Mouse (Mus musculus) B cell, adult 62 days (primary cell): Measurements from ENCODE around the gene Ppp1r26. TPM values are rescaled to one million over a fixed set of nuclear protein-coding genes. Genes with fewer than 3 reads are reported as not detected.

Experiments used
- total RNA-seq: library from RNA; stranded (reverse); gene quantifications from 4 replicates; pipeline ENCODE4 v1.2.4, GENCODE M21; 2023

The Ppp1r26 gene
- 0.09 TPM in 1 of 4 replicates, not detected in the others for total RNA-seq

GRCm38 (mm10) chr2:28446515-28447314 lies at the start of gene Ppp1r26:
Gene Ppp1r26, plus strand, starts transcription at chr2:28446800.

DNA sequence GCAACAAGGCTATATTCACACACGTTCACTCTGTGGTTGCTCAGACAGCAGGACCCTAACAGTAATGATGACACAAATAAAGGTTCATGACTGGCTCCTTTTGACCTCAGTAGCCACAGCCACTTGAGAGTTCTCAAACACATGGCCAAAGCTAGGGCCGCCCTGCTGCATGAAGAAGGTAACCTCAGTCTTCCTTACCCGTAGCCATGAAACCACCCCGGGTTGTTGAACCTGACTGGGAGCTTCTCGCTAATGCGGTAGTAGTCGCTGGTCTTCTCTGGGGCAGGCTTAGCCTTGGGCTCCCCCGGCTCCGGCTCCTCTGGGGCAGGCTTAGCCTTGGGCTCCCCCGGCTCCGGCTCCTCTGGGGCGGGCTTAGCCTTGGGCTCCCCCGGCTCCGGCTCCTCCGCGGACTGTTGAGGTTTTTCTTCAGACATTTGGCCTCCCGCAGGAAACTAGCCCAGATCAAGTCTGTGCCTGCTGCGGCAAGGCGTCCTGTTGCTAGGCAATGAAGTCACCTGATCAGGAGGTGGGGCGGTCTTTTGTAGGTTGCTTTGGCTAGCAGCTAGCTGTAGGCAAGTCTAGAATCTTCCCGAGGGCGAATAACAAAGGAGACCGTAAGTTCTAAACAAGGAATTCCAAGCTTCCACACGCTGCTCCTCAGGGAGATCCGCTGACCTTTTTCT lies 19.4 kb downstream of the Ppp1r26 start, which contains the start of gene 1700007K13Rik:
Gene 1700007K13Rik, minus strand, starts transcription at position 497 of the 683 bp plus-strand sequence.

GRCm38 (mm10) chr2:28467860-28468485 lies 21.4 kb downstream of the Ppp1r26 start, which contains the start of gene Mrps2:
Gene Mrps2, plus strand, starts transcription at chr2:28468066.

DNA sequence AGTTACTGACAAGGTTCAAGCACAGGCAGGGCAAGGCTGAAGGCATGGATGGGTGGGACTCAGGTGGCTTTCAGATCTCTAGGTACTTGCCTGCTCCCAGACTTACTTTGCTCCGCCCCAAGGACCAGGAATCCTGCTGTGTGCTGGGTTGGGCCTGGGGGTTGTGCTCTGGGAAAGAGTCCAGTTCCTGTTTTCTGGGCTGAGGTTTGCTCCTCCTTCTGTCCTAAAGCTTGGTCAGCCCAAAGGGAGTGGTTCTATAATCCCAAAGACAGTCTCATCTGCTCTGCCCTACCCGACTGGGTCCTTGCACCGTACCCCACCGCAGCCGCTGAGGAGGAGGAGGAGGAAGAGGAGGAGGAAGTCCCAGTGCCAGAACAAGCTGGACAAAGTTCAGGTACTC lies 50.1 kb downstream of the Ppp1r26 start, which contains the start of gene Gbgt1:
Gene Gbgt1, plus strand, starts transcription at position 221 of the 400 bp plus-strand sequence.

Other genes with a start within 250 kb of the Ppp1r26 start
- gene 1700007K13Rik, start 19.5 kb downstream of the Ppp1r26 start, total RNA-seq = not detected in 4 replicates
- 19.0 to 22.6 TPM (median 20.9 TPM) in 4 replicates for gene Mrps2, start 21.3 kb downstream of the Ppp1r26 start, total RNA-seq
- gene Gbgt1, start 50.1 kb downstream of the Ppp1r26 start, total RNA-seq = 1.1 to 1.3 TPM in 2 of 4 replicates, not detected in the others
- not detected in 4 replicates for gene Gm10134, start 59.3 kb downstream of the Ppp1r26 start, total RNA-seq
- gene Ralgds, start 66.3 kb downstream of the Ppp1r26 start, total RNA-seq = 197 to 205 TPM (median 200 TPM) in 4 replicates
- gene Cel, start 116.6 kb downstream of the Ppp1r26 start, total RNA-seq = 0.34 to 0.45 TPM in 2 of 4 replicates, not detected in the others
- 26.6 to 32.6 TPM (median 31.6 TPM) in 4 replicates for gene Gtf3c5, start 137.0 kb downstream of the Ppp1r26 start, total RNA-seq
- not detected in 4 replicates for gene Gfi1b, start 175.2 kb downstream of the Ppp1r26 start, total RNA-seq
- 52.9 to 58.6 TPM (median 56.0 TPM) in 4 replicates for gene Tsc1, start 194.4 kb downstream of the Ppp1r26 start, total RNA-seq